Comparison of ENCODE assay signal across 8 mouse cellular contexts in the genomic region with DNA sequence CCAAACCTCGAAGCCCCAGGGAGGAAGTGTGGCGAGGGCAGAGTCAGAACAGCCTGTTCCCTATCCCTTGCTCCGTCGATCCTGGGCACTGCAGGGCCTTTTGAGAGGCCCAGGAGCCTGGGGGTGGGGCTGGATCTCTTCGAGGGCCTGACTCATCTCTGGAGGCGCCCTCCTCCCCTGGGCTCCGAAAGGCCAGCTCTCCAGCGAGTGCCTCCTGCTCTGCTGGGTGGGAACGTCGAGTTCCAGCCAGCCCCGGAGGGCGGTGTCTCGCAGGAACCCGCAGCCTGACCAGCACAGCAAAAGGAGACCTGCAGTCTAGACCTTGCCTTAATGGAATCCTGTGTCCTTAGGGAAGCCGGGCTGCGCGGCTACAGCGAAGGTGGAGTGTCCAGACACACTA. TPM values are rescaled to one million over a fixed set of nuclear protein-coding genes. Genes with fewer than 3 reads are reported as not detected.
DNase-seq lines count a peak whose midpoint lies in the region; ATAC-seq lines count a peak whose summit lies in the region.

No protein-coding gene starts in this region.

- H3K9ac ChIP-seq in liver, embryonic 11.5 days (ENCODE audit: low read depth, low read length), result 0 out of 2 replicates have a peak overlapping the region, but pooled peaks have one; percentile 16

- no peak overlapping the region for H3K4me3 ChIP-seq in liver, embryonic 11.5 days (ENCODE audit: low read depth, low read length)

- no peak overlapping the region for H3K4me2 ChIP-seq in liver, embryonic 11.5 days

- no peaks in the 10 kb centered on the region for H3K36me3 ChIP-seq in liver, embryonic 11.5 days (ENCODE audit: control insufficient read depth, insufficient read depth, low read length)

- no peak for ATAC-seq in liver, embryonic 11.5 days (replicated peaks; ENCODE audit: low FRiP score)

- H3K27me3 ChIP-seq in liver, embryonic 11.5 days (replicated peaks; ENCODE audit: control insufficient read depth, insufficient read depth, low read length), result no peaks in the 10 kb centered on the region

- intact Hi-C loops in heart, postnatal 36 days (cut with DNase I), result no loop called here
- intact Hi-C loops in left cerebral cortex, postnatal 4 days (cut with DNase I), result no loop called here

- WGBS in liver, embryonic 11.5 days, result 30% methylated on average over 18 of the region's 18 CpGs

- H3K9me3 ChIP-seq in liver, embryonic 11.5 days (ENCODE audit: control insufficient read depth, low read length), result no peaks in the 10 kb centered on the region; the same call in 1 of the 2 replicates

- peak; percentile 44 for DNase-seq in retina, postnatal 1 day
- DNase-seq in retina, embryonic 14.5 days (ENCODE audit: low spot score), result no peak
- DNase-seq in fibroblast of lung, adult 2 months (ENCODE audit: low read depth), result peak; percentile 97
- peak; percentile 74 to 77 for DNase-seq in heart, postnatal 36 days
- DNase-seq in liver, embryonic 11.5 days (ENCODE audit: low spot score), result no peak
- DNase-seq in urinary bladder, postnatal 10 days (ENCODE audit: low spot score), result peak; percentile 49
- no peak for DNase-seq in layer of hippocampus, adult 8-10 months (ENCODE audit: low spot score in 2 of 2)
- no peak for DNase-seq in left cerebral cortex, postnatal 4 days

- H3K4me1 ChIP-seq in liver, embryonic 11.5 days (replicated peaks; ENCODE audit: control insufficient read depth, insufficient read depth, low read length), result peaks cover 7% of the 10 kb centered on the region

- H3K27ac ChIP-seq in liver, embryonic 11.5 days (ENCODE audit: low read depth, low read length), result no peak overlapping the region

RNA-seq across cellular contexts. Expression of gene 1700001O22Rik, which starts 50.2 kb away (rescaled TPM):
- total RNA-seq in heart, postnatal 36 days (2021), result under 1 TPM; 0.67 to 0.76 TPM
- polyA plus RNA-seq in liver, embryonic 11.5 days (2014; fragmentation: Nextera tagmentation; extraction: Ambion mirVana), result 0.40 and 0.75 TPM in 2 replicates
- 10 to 100 TPM in 1 of 4 experiments, 1 to 10 TPM in 3; 6.1 to 12.4 (median 7.1) TPM for total RNA-seq in layer of hippocampus, adult 8-10 months (2022)
- 1 to 10 TPM; 2.1 to 2.5 TPM for total RNA-seq in left cerebral cortex, postnatal 4 days (2021)

RNA-seq across cellular contexts. Expression of gene Ntmt1, which starts 54.4 kb away (rescaled TPM):
- 10 to 100 TPM; 23.4 to 27.8 TPM for total RNA-seq in heart, postnatal 36 days (2021)
- 75.9 and 85.2 TPM in 2 replicates for polyA plus RNA-seq in liver, embryonic 11.5 days (2014; fragmentation: Nextera tagmentation; extraction: Ambion mirVana)
- total RNA-seq in layer of hippocampus, adult 8-10 months (2022), result 10 to 100 TPM; 29.6 to 33.4 (median 32.3) TPM
- 10 to 100 TPM; 55.6 to 58.9 TPM for total RNA-seq in left cerebral cortex, postnatal 4 days (2021)

Comparison
In these comparisons a context has a peak if more than half of its experiments do, and no peak if none do; other contexts are left out.
1. DNase-seq: peak in retina, postnatal 1 day (single experiment), fibroblast of lung, adult 2 months (single experiment), heart, postnatal 36 days (2 of 2) and urinary bladder, postnatal 10 days (single experiment); none in retina, embryonic 14.5 days (single experiment), liver, embryonic 11.5 days (single experiment), layer of hippocampus, adult 8-10 months (0 of 2) and left cerebral cortex, postnatal 4 days (single experiment).